Mouse (Mus musculus): ENCODE results near the gene Arl6ip4. TPM values are rescaled to one million over a fixed set of nuclear protein-coding genes. Genes with fewer than 3 reads are reported as not detected.

Gene Arl6ip4
- total and polyA plus RNA-seq, 2 experiments = 19.3 to 23.6 TPM

- WGBS = 94% methylated on average over 23 of the region's 23 CpGs
- Histone ChIP-seq H3K9ac (ENCODE audit: low read depth, low read length) (no peak overlapping the region), H3K27ac (replicated peaks; ENCODE audit: insufficient read depth, low read depth, low read length) (no peak overlapping the region), H3K4me3 (ENCODE audit: insufficient read depth, low read depth, low read length) (no peak overlapping the region), H3K4me1 (ENCODE audit: control insufficient read depth, insufficient read depth, low read length) (peaks cover 7% of the 10 kb centered on the region; the same call in 1 of the 2 replicates), H3K79me2 (ENCODE audit: control insufficient read depth, insufficient read depth, low read length) (no peaks in the 10 kb centered on the region), H3K36me3 (ENCODE audit: control insufficient read depth, insufficient read depth, low read length) (no peaks in the 10 kb centered on the region), H3K27me3 (ENCODE audit: control insufficient read depth, insufficient read depth, low read length) (no peaks in the 10 kb centered on the region)
- DNase-seq (ENCODE audit: extremely low read depth, low read depth, low spot score) = no peak
- no peak for TF ChIP-seq POLR2A (IDR thresholded peaks at IDR 0.05; ENCODE audit: extremely low read depth, insufficient read depth, low read length)
- no peak for TF ChIP-seq CTCF (IDR thresholded peaks at IDR 0.05; ENCODE audit: low read depth, low read length)
Observed at GRCm38 (mm10) chr5:124089868-124090267, 26.0 kb upstream of the Arl6ip4 start.

GRCm38 (mm10) chr5:124091951-124092406 is 23.9 kb upstream of the Arl6ip4 start:
- H3K4me1 ChIP-seq (ENCODE audit: control insufficient read depth, insufficient read depth, low read length) = peaks cover 10% of the 10 kb centered on the region; the same call in 1 of the 2 replicates
- no peak overlapping the region for H3K9ac ChIP-seq (ENCODE audit: low read depth, low read length)
- H3K4me3 ChIP-seq (ENCODE audit: insufficient read depth, low read depth, low read length) = no peak overlapping the region
- H3K27ac ChIP-seq (replicated peaks; ENCODE audit: insufficient read depth, low read depth, low read length) = no peak overlapping the region
- no peaks in the 10 kb centered on the region for H3K79me2 ChIP-seq (ENCODE audit: control insufficient read depth, insufficient read depth, low read length)
- WGBS = 28% methylated on average over 9 of the region's 9 CpGs
- H3K27me3 ChIP-seq (ENCODE audit: control insufficient read depth, insufficient read depth, low read length) = no peaks in the 10 kb centered on the region
- DNase-seq (ENCODE audit: extremely low read depth, low read depth, low spot score) = peak; percentile 77
- H3K36me3 ChIP-seq (ENCODE audit: control insufficient read depth, insufficient read depth, low read length) = no peaks in the 10 kb centered on the region
- TF ChIP-seq POLR2A (IDR thresholded peaks at IDR 0.05; ENCODE audit: extremely low read depth, insufficient read depth, low read length) (no peak), CTCF (IDR thresholded peaks at IDR 0.05; ENCODE audit: low read depth, low read length) (no peak)

GRCm38 (mm10) chr5:124093120-124093794 is 22.6 kb upstream of the Arl6ip4 start:
- no peak overlapping the region for H3K4me3 ChIP-seq (ENCODE audit: insufficient read depth, low read depth, low read length)
- TF ChIP-seq POLR2A (IDR thresholded peaks at IDR 0.05; ENCODE audit: extremely low read depth, insufficient read depth, low read length) (no peak), CTCF (IDR thresholded peaks at IDR 0.05; ENCODE audit: low read depth, low read length) (no peak)
- no peak overlapping the region for H3K9ac ChIP-seq (ENCODE audit: low read depth, low read length)
- no peaks in the 10 kb centered on the region for H3K36me3 ChIP-seq (ENCODE audit: control insufficient read depth, insufficient read depth, low read length)
- no peaks in the 10 kb centered on the region for H3K27me3 ChIP-seq (ENCODE audit: control insufficient read depth, insufficient read depth, low read length)
- WGBS = 55% methylated on average over 11 of the region's 11 CpGs
- no peak overlapping the region for H3K27ac ChIP-seq (replicated peaks; ENCODE audit: insufficient read depth, low read depth, low read length)
- H3K4me1 ChIP-seq (ENCODE audit: control insufficient read depth, insufficient read depth, low read length) = peaks cover 10% of the 10 kb centered on the region; the same call in 1 of the 2 replicates
- H3K79me2 ChIP-seq (ENCODE audit: control insufficient read depth, insufficient read depth, low read length) = no peaks in the 10 kb centered on the region
- DNase-seq (ENCODE audit: extremely low read depth, low read depth, low spot score) = peak; percentile 56

- H3K27ac ChIP-seq (replicated peaks; ENCODE audit: insufficient read depth, low read depth, low read length) = no peak overlapping the region
- WGBS = 61% methylated on average over 12 of the region's 12 CpGs
- no peak overlapping the region for H3K4me3 ChIP-seq (ENCODE audit: insufficient read depth, low read depth, low read length)
- no peaks in the 10 kb centered on the region for H3K79me2 ChIP-seq (ENCODE audit: control insufficient read depth, insufficient read depth, low read length)
- DNase-seq (ENCODE audit: extremely low read depth, low read depth, low spot score) = no peak
- peaks cover 10% of the 10 kb centered on the region; the same call in 1 of the 2 replicates for H3K4me1 ChIP-seq (ENCODE audit: control insufficient read depth, insufficient read depth, low read length)
- TF ChIP-seq POLR2A (IDR thresholded peaks at IDR 0.05; ENCODE audit: extremely low read depth, insufficient read depth, low read length) (no peak), CTCF (IDR thresholded peaks at IDR 0.05; ENCODE audit: low read depth, low read length) (no peak)
- H3K27me3 ChIP-seq (ENCODE audit: control insufficient read depth, insufficient read depth, low read length) = no peaks in the 10 kb centered on the region
- no peak overlapping the region for H3K9ac ChIP-seq (ENCODE audit: low read depth, low read length)
- no peaks in the 10 kb centered on the region for H3K36me3 ChIP-seq (ENCODE audit: control insufficient read depth, insufficient read depth, low read length)
Observed at GRCm38 (mm10) chr5:124093852-124094604, 21.9 kb upstream of the Arl6ip4 start.

GRCm38 (mm10) chr5:124095077-124095581 is 20.8 kb upstream of the Arl6ip4 start:
- Histone ChIP-seq H3K36me3 (ENCODE audit: control insufficient read depth, insufficient read depth, low read length) (no peaks in the 10 kb centered on the region), H3K4me3 (ENCODE audit: insufficient read depth, low read depth, low read length) (peak overlapping the region; percentile 67), H3K79me2 (ENCODE audit: control insufficient read depth, insufficient read depth, low read length) (no peaks in the 10 kb centered on the region), H3K27me3 (ENCODE audit: control insufficient read depth, insufficient read depth, low read length) (no peaks in the 10 kb centered on the region), H3K4me1 (ENCODE audit: control insufficient read depth, insufficient read depth, low read length) (peaks cover 10% of the 10 kb centered on the region; the same call in 1 of the 2 replicates), H3K27ac (replicated peaks; ENCODE audit: insufficient read depth, low read depth, low read length) (0 out of 2 replicates have a peak overlapping the region, but pooled peaks have one; percentile 5), H3K9ac (ENCODE audit: low read depth, low read length) (peak overlapping the region; percentile 74)
- DNase-seq (ENCODE audit: extremely low read depth, low read depth, low spot score) = no peak
- TF ChIP-seq POLR2A (IDR thresholded peaks at IDR 0.05; ENCODE audit: extremely low read depth, insufficient read depth, low read length) = no peak
- TF ChIP-seq CTCF (IDR thresholded peaks at IDR 0.05; ENCODE audit: low read depth, low read length) = no peak
- WGBS = 16% methylated on average over 19 of the region's 19 CpGs

Data from liver, adult 2 months (tissue).